Mouse (Mus musculus) cerebellum, adult 11 months (tissue): Measurements from ENCODE around the gene Igfbp2.

Source experiments
- DNase-seq: peaks from one replicate; pipeline ENCODE4 v3.0.0; 2022

Igfbp2 gene

GRCm38 (mm10) chr1:72873511-72874286 lies 49.4 kb downstream of the Igfbp2 start:
- DNase-seq = peak; percentile 74

GRCm38 (mm10) chr1:72874287-72875211 lies 50.2 kb downstream of the Igfbp2 start, which contains the start of gene Igfbp5:
Igfbp5 (minus strand) TSS chr1:72874884.
- peak; percentile 67 for DNase-seq

GRCm38 (mm10) chr1:72875708-72876107 lies 51.4 kb downstream of the Igfbp2 start:
- no peak for DNase-seq

GRCm38 (mm10) chr1:72876111-72876510 lies 51.8 kb downstream of the Igfbp2 start:
- no peak for DNase-seq

- peak; percentile 55 for DNase-seq
Observed at GRCm38 (mm10) chr1:72877892-72878291, 53.6 kb downstream of the Igfbp2 start.

GRCm38 (mm10) chr1:72878473-72879318 lies 54.4 kb downstream of the Igfbp2 start:
- no peak for DNase-seq

- no peak for DNase-seq
Observed at GRCm38 (mm10) chr1:72879319-72879634, 55.0 kb downstream of the Igfbp2 start.

- DNase-seq = no peak
Observed at GRCm38 (mm10) chr1:72885111-72885818, 61.0 kb downstream of the Igfbp2 start.

GRCm38 (mm10) chr1:72885819-72886169 lies 61.5 kb downstream of the Igfbp2 start:
- no peak for DNase-seq

- DNase-seq = no peak
Observed at GRCm38 (mm10) chr1:72887910-72888309, 63.6 kb downstream of the Igfbp2 start.

- DNase-seq = no peak
Observed at GRCm38 (mm10) chr1:72895821-72896220, 71.5 kb downstream of the Igfbp2 start.
